Mouse (Mus musculus): Measurements from ENCODE around the gene Usp3. TPM values are rescaled to one million over a fixed set of nuclear protein-coding genes. Genes with fewer than 3 reads are reported as not detected.

The Usp3 gene
- polyA plus RNA-seq, 1 experiment from 2014 or later, result 19.8 TPM

DNA sequence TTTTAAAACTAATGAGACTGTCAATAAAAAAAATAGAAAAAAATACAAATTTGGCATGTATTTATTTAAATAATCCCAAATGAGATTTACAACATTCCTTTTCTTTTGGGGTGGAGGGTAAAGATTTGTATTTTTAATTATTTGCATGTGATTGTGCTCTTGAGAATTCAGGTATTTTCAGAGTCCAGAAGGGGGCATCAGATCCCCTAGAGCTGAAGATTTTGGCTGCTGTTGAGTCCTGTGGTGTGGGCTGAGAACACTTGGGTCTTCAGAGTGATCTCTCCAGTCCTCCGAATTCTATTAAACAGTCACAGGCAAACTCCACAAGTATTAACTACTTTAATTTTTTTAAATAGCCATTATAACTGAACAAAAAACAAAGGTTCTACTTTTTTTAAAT lies 9.7 kb downstream of the Usp3 start:
- H3K27me3 ChIP-seq (ENCODE audit: insufficient read depth, low read length), result no peaks in the 10 kb centered on the region
- no peaks in the 10 kb centered on the region for H3K9me3 ChIP-seq (ENCODE audit: low read length)
- H3K27ac ChIP-seq (ENCODE audit: low read depth), result no peak overlapping the region
- no peak overlapping the region for H3K4me2 ChIP-seq (ENCODE audit: low read depth, low read length)
- no peaks in the 10 kb centered on the region for H3K36me3 ChIP-seq (replicated peaks; ENCODE audit: insufficient read depth, low read length)
- peaks cover 6% of the 10 kb centered on the region; the same call in 1 of the 2 replicates for H3K4me1 ChIP-seq (ENCODE audit: insufficient read depth)
- no peak overlapping the region for H3K4me3 ChIP-seq (ENCODE audit: low read depth, low read length)
- no peak overlapping the region for H3K9ac ChIP-seq (replicated peaks)
- DNase-seq (no peak), ATAC-seq (no peak)
- WGBS (ENCODE audit: insufficient replicate concordance), result 83% methylated on average over 1 of the region's 1 CpGs
- TF ChIP-seq CTCF (IDR thresholded peaks at IDR 0.05; ENCODE audit: low read depth) (peak; percentile 47), EP300 (IDR thresholded peaks at IDR 0.05; ENCODE audit: low read depth) (no peak)

DNA sequence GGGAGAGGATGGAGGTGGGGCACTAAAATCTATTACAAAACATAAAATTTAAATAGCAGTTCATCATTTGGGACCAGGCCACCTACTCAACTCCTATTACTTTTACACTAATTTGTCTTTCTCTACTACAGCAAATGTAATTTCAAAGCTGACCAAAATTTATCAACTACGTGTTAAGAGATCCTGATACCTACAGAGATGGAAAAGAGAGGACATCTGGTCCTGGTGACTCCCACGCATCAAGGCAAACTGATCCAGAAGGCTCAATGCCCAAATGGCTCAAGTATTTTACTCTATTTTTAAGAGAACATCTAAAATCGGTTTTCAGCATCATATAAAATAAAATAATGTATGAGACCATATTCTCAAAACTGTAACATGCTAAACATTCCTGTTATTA lies 11.2 kb downstream of the Usp3 start:
- ATAC-seq, result no peak
- H3K4me1 ChIP-seq (ENCODE audit: insufficient read depth), result peaks cover 9% of the 10 kb centered on the region
- H3K36me3 ChIP-seq (replicated peaks; ENCODE audit: insufficient read depth, low read length), result no peaks in the 10 kb centered on the region
- DNase-seq, result no peak
- no peak overlapping the region for H3K9ac ChIP-seq (replicated peaks)
- H3K27me3 ChIP-seq (ENCODE audit: insufficient read depth, low read length), result no peaks in the 10 kb centered on the region
- 82% methylated on average over 3 of the region's 3 CpGs for WGBS (ENCODE audit: insufficient replicate concordance)
- no peaks in the 10 kb centered on the region for H3K9me3 ChIP-seq (ENCODE audit: low read length)
- no peak overlapping the region for H3K4me2 ChIP-seq (ENCODE audit: low read depth, low read length)
- TF ChIP-seq CTCF (IDR thresholded peaks at IDR 0.05; ENCODE audit: low read depth) (no peak), EP300 (IDR thresholded peaks at IDR 0.05; ENCODE audit: low read depth) (no peak)
- H3K27ac ChIP-seq (ENCODE audit: low read depth), result no peak overlapping the region
- H3K4me3 ChIP-seq (ENCODE audit: low read depth, low read length), result no peak overlapping the region

GRCm38 (mm10) chr9:66580722-66581121 lies 12.2 kb downstream of the Usp3 start:
- ATAC-seq (no peak), DNase-seq (no peak)
- no peaks in the 10 kb centered on the region for H3K9me3 ChIP-seq (ENCODE audit: low read length)
- H3K36me3 ChIP-seq (replicated peaks; ENCODE audit: insufficient read depth, low read length), result no peaks in the 10 kb centered on the region
- H3K4me3 ChIP-seq (ENCODE audit: low read depth, low read length), result no peak overlapping the region
- TF ChIP-seq EP300 (IDR thresholded peaks at IDR 0.05; ENCODE audit: low read depth) (no peak), CTCF (IDR thresholded peaks at IDR 0.05; ENCODE audit: low read depth) (no peak)
- H3K4me1 ChIP-seq (ENCODE audit: insufficient read depth), result peaks cover 11% of the 10 kb centered on the region
- no peak overlapping the region for H3K27ac ChIP-seq (ENCODE audit: low read depth)
- H3K4me2 ChIP-seq (ENCODE audit: low read depth, low read length), result no peak overlapping the region
- WGBS (ENCODE audit: insufficient replicate concordance), result 81% methylated on average over 1 of the region's 1 CpGs
- H3K27me3 ChIP-seq (ENCODE audit: insufficient read depth, low read length), result no peaks in the 10 kb centered on the region
- no peak overlapping the region for H3K9ac ChIP-seq (replicated peaks)

DNA sequence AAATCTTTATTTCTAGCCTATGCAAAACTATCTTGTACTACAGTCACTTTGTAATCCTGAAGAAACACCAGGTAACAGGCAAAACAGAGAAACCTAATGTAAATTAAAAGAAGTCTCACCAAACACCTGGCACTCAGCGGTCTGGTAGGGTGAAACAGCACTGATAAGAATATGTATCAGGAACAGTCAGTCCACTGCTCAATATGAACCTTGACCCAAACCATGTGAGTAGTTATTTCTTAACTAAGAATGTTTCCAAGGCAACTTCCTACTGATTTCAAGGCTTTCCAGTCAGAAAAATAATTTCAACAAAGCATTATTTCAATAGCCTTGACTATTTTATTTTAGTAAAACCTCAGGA lies 17.1 kb downstream of the Usp3 start:
- TF ChIP-seq CTCF (IDR thresholded peaks at IDR 0.05; ENCODE audit: low read depth) (no peak), EP300 (IDR thresholded peaks at IDR 0.05; ENCODE audit: low read depth) (peak; percentile 85)
- no peaks in the 10 kb centered on the region; the same call in 1 of the 2 replicates for H3K36me3 ChIP-seq (replicated peaks; ENCODE audit: insufficient read depth, low read length)
- ATAC-seq, result peak; percentile 84
- 0 out of 2 replicates have a peak overlapping the region, but pooled peaks have one; percentile 2 for H3K27ac ChIP-seq (ENCODE audit: low read depth)
- no peaks in the 10 kb centered on the region for H3K9me3 ChIP-seq (ENCODE audit: low read length)
- DNase-seq, result no peak
- H3K4me2 ChIP-seq (ENCODE audit: low read depth, low read length), result peak overlapping the region; percentile 24; the same call in 1 of the 2 replicates
- H3K27me3 ChIP-seq (ENCODE audit: insufficient read depth, low read length), result no peaks in the 10 kb centered on the region
- H3K9ac ChIP-seq (replicated peaks), result no peak overlapping the region
- H3K4me1 ChIP-seq (ENCODE audit: insufficient read depth), result peaks cover 18% of the 10 kb centered on the region
- no peak overlapping the region for H3K4me3 ChIP-seq (ENCODE audit: low read depth, low read length)
- WGBS (ENCODE audit: insufficient replicate concordance), result 27% methylated on average over 1 of the region's 1 CpGs

- H3K36me3 ChIP-seq (replicated peaks; ENCODE audit: insufficient read depth, low read length), result no peaks in the 10 kb centered on the region; the same call in 1 of the 2 replicates
- no peaks in the 10 kb centered on the region for H3K27me3 ChIP-seq (ENCODE audit: insufficient read depth, low read length)
- 53% methylated on average over 1 of the region's 1 CpGs for WGBS (ENCODE audit: insufficient replicate concordance)
- DNase-seq (no peak), ATAC-seq (peak; percentile 62)
- H3K9me3 ChIP-seq (ENCODE audit: low read length), result no peaks in the 10 kb centered on the region
- H3K4me2 ChIP-seq (ENCODE audit: low read depth, low read length), result peak overlapping the region; percentile 24; the same call in 1 of the 2 replicates
- no peak overlapping the region for H3K4me3 ChIP-seq (ENCODE audit: low read depth, low read length)
- peak overlapping the region; percentile 2; the same call in 1 of the 2 replicates for H3K27ac ChIP-seq (ENCODE audit: low read depth)
- TF ChIP-seq CTCF (IDR thresholded peaks at IDR 0.05; ENCODE audit: low read depth), result no peak
- TF ChIP-seq EP300 (IDR thresholded peaks at IDR 0.05; ENCODE audit: low read depth), result no peak
- peaks cover 18% of the 10 kb centered on the region for H3K4me1 ChIP-seq (ENCODE audit: insufficient read depth)
- H3K9ac ChIP-seq (replicated peaks), result no peak overlapping the region
Measured at GRCm38 (mm10) chr9:66575041-66575877, 17.7 kb downstream of the Usp3 start.

DNA sequence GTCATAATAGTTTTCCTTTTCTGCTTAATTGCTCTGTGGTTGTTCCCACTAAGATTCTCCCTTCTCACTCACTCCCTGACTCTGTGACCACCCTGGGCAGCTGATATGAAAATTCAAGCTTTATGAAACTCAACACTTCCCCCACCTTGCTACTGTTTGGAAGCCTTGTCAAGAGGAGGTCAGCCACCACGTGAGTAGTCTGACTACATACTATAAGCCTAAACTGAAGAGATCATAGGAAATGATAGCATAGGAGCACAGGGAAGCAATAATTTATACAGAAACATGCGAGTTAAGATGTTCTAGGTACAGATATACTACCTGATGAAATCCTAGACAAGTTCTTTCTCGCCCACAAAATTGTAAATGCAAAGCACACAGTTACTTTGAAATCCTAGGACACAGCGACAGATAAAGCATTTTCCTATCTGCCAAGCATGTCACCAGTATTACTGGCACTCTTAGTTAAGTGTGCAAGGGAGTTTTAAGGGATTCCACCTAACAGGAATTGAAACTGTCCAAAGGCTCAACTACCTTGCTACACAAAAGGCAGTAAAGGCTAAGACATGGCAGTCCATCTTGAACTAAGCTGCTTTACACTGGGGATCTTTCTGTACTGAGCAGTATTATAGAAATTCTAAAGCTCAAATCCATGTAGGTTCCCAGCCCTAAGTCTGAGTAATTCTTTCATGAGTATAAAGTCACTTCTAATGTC lies 20.8 kb downstream of the Usp3 start:
- DNase-seq, result no peak
- no peak overlapping the region for H3K27ac ChIP-seq (ENCODE audit: low read depth)
- no peaks in the 10 kb centered on the region; the same call in 1 of the 2 replicates for H3K36me3 ChIP-seq (replicated peaks; ENCODE audit: insufficient read depth, low read length)

More for the DNA sequence above, 20.8 kb downstream of the Usp3 start:
- no peak overlapping the region for H3K4me3 ChIP-seq (ENCODE audit: low read depth, low read length)
- no peaks in the 10 kb centered on the region for H3K27me3 ChIP-seq (ENCODE audit: insufficient read depth, low read length)
- no peak overlapping the region for H3K4me2 ChIP-seq (ENCODE audit: low read depth, low read length)
- no peaks in the 10 kb centered on the region for H3K9me3 ChIP-seq (ENCODE audit: low read length)
- no peak for ATAC-seq
- no peak for TF ChIP-seq EP300 (IDR thresholded peaks at IDR 0.05; ENCODE audit: low read depth)
- no peak for TF ChIP-seq CTCF (IDR thresholded peaks at IDR 0.05; ENCODE audit: low read depth)
- 58% methylated on average over 4 of the region's 4 CpGs for WGBS (ENCODE audit: insufficient replicate concordance)
- H3K9ac ChIP-seq (replicated peaks), result no peak overlapping the region
- H3K4me1 ChIP-seq (ENCODE audit: insufficient read depth), result peaks cover 15% of the 10 kb centered on the region

All from liver, postnatal 0 days (tissue).